Mouse (Mus musculus): ENCODE results near the gene Gpr132. TPM values are rescaled to one million over a fixed set of nuclear protein-coding genes. Genes with fewer than 3 reads are reported as not detected.

The Gpr132 gene
- polyA plus RNA-seq, 1 experiment from 2014 or later: 0.22 TPM

DNA sequence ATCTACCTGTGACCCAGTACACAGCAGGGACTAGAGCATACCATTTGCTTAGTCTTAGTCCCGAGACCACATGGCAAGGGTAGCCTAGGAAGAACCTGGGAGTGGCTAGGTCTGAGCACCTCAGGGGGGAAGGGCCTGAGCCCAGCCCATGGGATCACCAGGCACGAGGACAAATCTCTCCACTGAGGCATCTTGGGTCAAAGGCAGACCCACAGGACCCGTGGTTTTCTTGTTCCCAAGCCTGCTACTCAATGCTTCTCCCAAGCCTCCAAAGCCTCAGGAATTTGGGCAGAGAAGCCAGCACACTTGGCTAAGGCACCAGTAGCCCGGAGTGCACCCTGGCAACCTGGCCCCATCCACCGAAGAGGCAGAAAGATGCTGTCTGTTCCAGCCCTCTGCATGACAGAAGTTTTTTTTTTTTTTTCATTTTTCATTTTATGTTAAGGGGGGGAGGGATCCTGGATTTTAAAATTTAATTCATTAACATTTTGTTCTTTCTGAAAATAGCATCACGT is 13.3 kb upstream of the Gpr132 start:
- Histone ChIP-seq H3K9me3 (replicated peaks; ENCODE audit: control insufficient read depth, low read length) (no peaks in the 10 kb centered on the region), H3K27ac (ENCODE audit: low read length) (no peak overlapping the region), H3K27me3 (ENCODE audit: control insufficient read depth, insufficient read depth, low read length) (peaks cover 24% of the 10 kb centered on the region), H3K9ac (ENCODE audit: low read length) (no peak overlapping the region), H3K4me3 (replicated peaks; ENCODE audit: low read length) (no peak overlapping the region), H3K4me1 (ENCODE audit: control insufficient read depth, insufficient read depth, low read length) (peaks cover 21% of the 10 kb centered on the region), H3K4me2 (ENCODE audit: low read depth, low read length) (no peak overlapping the region), H3K36me3 (ENCODE audit: control insufficient read depth, insufficient read depth, low read length) (no peaks in the 10 kb centered on the region)
- 57% methylated on average over 6 of the region's 6 CpGs for WGBS
- ATAC-seq (ENCODE audit: insufficient read depth, low FRiP score): no peak

DNA sequence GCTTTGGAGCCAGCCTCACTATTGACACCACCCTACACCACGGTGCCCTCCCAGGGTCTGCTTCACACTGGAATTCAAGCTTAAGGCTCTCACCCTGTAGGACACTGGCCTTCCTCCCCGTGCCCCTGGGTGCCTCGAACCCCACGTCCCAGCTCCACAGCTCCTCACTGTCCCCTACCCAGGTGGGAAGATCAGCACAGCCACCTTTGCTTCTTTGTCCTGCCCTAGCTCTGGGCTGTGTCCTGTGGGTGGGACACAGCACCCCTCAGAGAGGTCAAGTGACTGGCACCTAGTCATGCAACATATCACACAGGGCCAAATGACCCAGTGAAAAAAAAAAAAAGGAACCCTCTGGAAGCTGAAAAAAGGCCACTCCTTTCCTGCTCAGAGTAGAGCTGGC is 12.6 kb upstream of the Gpr132 start:
- H3K4me2 ChIP-seq (ENCODE audit: low read depth, low read length): no peak overlapping the region
- 78% methylated on average over 4 of the region's 4 CpGs for WGBS

DNA sequence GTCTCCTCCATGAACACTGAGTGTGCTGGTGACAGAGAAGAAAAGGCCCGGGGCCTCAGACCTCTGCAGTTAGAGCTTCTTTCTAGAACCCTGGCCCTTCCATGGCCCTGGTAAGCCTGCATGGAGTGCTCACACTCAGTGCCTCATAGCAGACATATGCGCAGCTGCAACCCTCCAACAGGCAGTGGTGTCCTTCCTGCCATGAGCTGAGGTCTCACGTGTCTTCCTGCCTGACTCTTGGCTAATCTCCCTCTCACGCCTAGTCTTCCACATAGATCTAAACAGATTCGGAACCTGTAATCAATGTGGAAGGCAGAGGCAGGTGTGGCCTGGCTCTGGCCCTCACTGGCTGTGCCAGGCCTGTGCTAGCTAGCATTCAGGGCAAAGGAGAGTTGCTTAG is 11.7 kb upstream of the Gpr132 start:
- no peak overlapping the region for H3K4me3 ChIP-seq (replicated peaks; ENCODE audit: low read length)
- peaks cover 27% of the 10 kb centered on the region for H3K4me1 ChIP-seq (ENCODE audit: control insufficient read depth, insufficient read depth, low read length)
- peaks cover 40% of the 10 kb centered on the region for H3K27me3 ChIP-seq (ENCODE audit: control insufficient read depth, insufficient read depth, low read length)
- no peak overlapping the region for H3K4me2 ChIP-seq (ENCODE audit: low read depth, low read length)
- no peaks in the 10 kb centered on the region for H3K36me3 ChIP-seq (ENCODE audit: control insufficient read depth, insufficient read depth, low read length)
- H3K27ac ChIP-seq (ENCODE audit: low read length): no peak overlapping the region
- no peak overlapping the region for H3K9ac ChIP-seq (ENCODE audit: low read length)
- ATAC-seq (ENCODE audit: insufficient read depth, low FRiP score): no peak
- WGBS: 69% methylated on average over 5 of the region's 5 CpGs
- no peaks in the 10 kb centered on the region for H3K9me3 ChIP-seq (replicated peaks; ENCODE audit: control insufficient read depth, low read length)

More for the DNA sequence above, 12.6 kb upstream of the Gpr132 start:
- Histone ChIP-seq H3K4me1 (ENCODE audit: control insufficient read depth, insufficient read depth, low read length) (peaks cover 27% of the 10 kb centered on the region), H3K4me3 (replicated peaks; ENCODE audit: low read length) (no peak overlapping the region), H3K27me3 (ENCODE audit: control insufficient read depth, insufficient read depth, low read length) (peaks cover 31% of the 10 kb centered on the region), H3K9me3 (replicated peaks; ENCODE audit: control insufficient read depth, low read length) (no peaks in the 10 kb centered on the region), H3K36me3 (ENCODE audit: control insufficient read depth, insufficient read depth, low read length) (no peaks in the 10 kb centered on the region), H3K9ac (ENCODE audit: low read length) (peak overlapping the region; percentile 16; the same call in 1 of the 2 replicates), H3K27ac (ENCODE audit: low read length) (peak overlapping the region; percentile 57; the same call in 1 of the 2 replicates)
- ATAC-seq (ENCODE audit: insufficient read depth, low FRiP score): no peak

DNA sequence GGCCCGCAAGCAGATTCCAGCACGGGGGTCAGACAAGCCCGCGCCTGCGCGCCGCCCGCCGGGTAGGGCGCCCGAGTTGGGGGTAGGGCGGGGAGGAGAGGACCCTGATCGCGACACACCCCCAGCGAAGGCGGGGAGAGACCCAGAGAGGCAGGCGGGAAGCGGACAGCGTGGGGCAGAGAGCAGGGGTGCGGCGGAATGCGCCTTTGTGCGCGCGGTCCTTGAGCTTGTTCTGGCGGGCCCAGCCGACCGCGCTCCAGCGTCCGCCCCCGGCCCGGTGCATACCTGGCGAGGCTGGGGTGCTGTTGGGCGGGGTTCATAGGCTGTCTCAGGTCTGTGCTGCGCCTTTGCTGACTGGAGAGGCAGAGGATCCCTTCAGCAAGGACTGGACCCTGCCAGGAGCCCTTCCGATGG is 9.6 kb upstream of the Gpr132 start:
- peak overlapping the region; percentile 86 for H3K4me2 ChIP-seq (ENCODE audit: low read depth, low read length)
- H3K4me3 ChIP-seq (replicated peaks; ENCODE audit: low read length): peak overlapping the region; percentile 45
- H3K9ac ChIP-seq (ENCODE audit: low read length): peak overlapping the region; percentile 63
- H3K4me1 ChIP-seq (ENCODE audit: control insufficient read depth, insufficient read depth, low read length): peaks cover 38% of the 10 kb centered on the region
- peak; percentile 71; the same call in 1 of the 2 replicates for ATAC-seq (ENCODE audit: insufficient read depth, low FRiP score)
- H3K36me3 ChIP-seq (ENCODE audit: control insufficient read depth, insufficient read depth, low read length): no peaks in the 10 kb centered on the region
- peak overlapping the region; percentile 73 for H3K27ac ChIP-seq (ENCODE audit: low read length)
- H3K9me3 ChIP-seq (replicated peaks; ENCODE audit: control insufficient read depth, low read length): no peaks in the 10 kb centered on the region
- H3K27me3 ChIP-seq (ENCODE audit: control insufficient read depth, insufficient read depth, low read length): peaks cover 57% of the 10 kb centered on the region
- WGBS: 1% methylated on average over 37 of the region's 37 CpGs

DNA sequence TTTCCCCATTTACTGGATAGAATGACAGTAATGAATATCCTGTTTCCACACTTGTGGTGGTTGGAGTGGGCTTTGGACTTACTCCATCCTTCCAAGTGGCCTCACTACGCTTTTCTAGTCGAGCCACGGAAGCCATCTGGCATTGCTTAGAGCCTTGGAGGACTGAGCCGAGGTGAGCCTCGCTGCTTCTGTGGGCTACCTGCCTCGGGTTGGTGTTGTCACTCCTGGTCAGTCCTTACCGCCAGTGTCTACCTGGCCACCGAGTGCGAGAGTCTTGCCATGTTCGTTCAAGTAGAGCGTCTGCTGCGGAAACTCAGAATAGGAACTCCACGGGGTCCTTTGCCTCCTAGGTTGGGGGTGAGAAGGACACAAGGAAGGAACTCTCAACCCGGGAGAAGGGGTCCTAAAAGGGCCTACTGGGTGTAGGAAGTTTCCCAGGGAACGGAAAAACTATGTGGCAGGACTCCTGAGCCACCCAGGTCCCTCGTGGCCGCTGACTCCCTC is 9.1 kb upstream of the Gpr132 start:
- peaks cover 57% of the 10 kb centered on the region for H3K27me3 ChIP-seq (ENCODE audit: control insufficient read depth, insufficient read depth, low read length)
- peak overlapping the region; percentile 86 for H3K4me2 ChIP-seq (ENCODE audit: low read depth, low read length)
- H3K27ac ChIP-seq (ENCODE audit: low read length): peak overlapping the region; percentile 2; the same call in 1 of the 2 replicates
- no peaks in the 10 kb centered on the region for H3K9me3 ChIP-seq (replicated peaks; ENCODE audit: control insufficient read depth, low read length)
- WGBS: 4% methylated on average over 17 of the region's 17 CpGs
- H3K4me1 ChIP-seq (ENCODE audit: control insufficient read depth, insufficient read depth, low read length): peaks cover 38% of the 10 kb centered on the region
- no peak for ATAC-seq (ENCODE audit: insufficient read depth, low FRiP score)
- H3K4me3 ChIP-seq (replicated peaks; ENCODE audit: low read length): peak overlapping the region; percentile 45
- no peaks in the 10 kb centered on the region for H3K36me3 ChIP-seq (ENCODE audit: control insufficient read depth, insufficient read depth, low read length)
- peak overlapping the region; percentile 63 for H3K9ac ChIP-seq (ENCODE audit: low read length)

DNA sequence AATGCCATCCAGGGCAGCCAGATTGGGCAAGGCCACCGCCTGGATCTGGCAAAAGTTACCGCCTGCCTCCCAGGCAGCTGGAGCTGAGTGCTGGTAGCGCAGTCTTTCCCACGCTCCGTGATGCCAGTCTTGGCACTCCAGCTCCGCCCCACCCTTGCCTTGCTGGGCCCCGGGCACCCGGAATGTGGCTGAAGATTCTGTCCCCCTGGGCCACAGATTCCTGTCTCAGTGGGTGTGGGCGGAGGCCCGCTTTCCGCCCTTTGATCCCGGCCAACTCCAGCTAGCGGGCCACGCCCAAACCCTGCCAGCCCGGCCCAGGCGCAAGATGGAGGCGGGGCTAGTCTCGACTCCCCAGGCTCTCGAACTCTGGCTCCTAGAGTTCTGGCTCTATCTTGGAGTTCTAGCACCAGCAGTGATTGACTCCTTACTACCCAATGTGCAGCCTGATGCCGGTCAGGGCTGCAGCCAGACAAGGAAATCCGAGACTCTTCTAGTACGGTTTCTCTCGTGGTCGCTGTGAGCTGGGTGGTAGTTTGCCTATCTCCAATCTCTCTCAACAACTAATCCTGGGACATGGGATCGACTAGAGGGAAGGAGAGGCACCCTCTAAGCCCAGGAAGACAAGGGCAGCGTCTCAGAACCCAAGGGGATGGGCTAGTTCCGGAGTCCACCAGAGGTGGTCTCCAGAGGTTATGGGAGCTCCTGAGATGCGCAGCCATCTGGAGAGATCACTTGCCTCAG is 8.5 kb upstream of the Gpr132 start:
- H3K9me3 ChIP-seq (replicated peaks; ENCODE audit: control insufficient read depth, low read length): no peaks in the 10 kb centered on the region
- H3K4me3 ChIP-seq (replicated peaks; ENCODE audit: low read length): peak overlapping the region; percentile 20
- peak overlapping the region; percentile 27 for H3K9ac ChIP-seq (ENCODE audit: low read length)
- H3K36me3 ChIP-seq (ENCODE audit: control insufficient read depth, insufficient read depth, low read length): no peaks in the 10 kb centered on the region
- H3K27ac ChIP-seq (ENCODE audit: low read length): peak overlapping the region; percentile 15; the same call in 1 of the 2 replicates
- ATAC-seq (ENCODE audit: insufficient read depth, low FRiP score): peak; percentile 21; the same call in 1 of the 2 replicates
- H3K4me1 ChIP-seq (ENCODE audit: control insufficient read depth, insufficient read depth, low read length): peaks cover 38% of the 10 kb centered on the region
- peak overlapping the region; percentile 86 for H3K4me2 ChIP-seq (ENCODE audit: low read depth, low read length)
- WGBS: 6% methylated on average over 28 of the region's 28 CpGs
- H3K27me3 ChIP-seq (ENCODE audit: control insufficient read depth, insufficient read depth, low read length): peaks cover 57% of the 10 kb centered on the region

DNA sequence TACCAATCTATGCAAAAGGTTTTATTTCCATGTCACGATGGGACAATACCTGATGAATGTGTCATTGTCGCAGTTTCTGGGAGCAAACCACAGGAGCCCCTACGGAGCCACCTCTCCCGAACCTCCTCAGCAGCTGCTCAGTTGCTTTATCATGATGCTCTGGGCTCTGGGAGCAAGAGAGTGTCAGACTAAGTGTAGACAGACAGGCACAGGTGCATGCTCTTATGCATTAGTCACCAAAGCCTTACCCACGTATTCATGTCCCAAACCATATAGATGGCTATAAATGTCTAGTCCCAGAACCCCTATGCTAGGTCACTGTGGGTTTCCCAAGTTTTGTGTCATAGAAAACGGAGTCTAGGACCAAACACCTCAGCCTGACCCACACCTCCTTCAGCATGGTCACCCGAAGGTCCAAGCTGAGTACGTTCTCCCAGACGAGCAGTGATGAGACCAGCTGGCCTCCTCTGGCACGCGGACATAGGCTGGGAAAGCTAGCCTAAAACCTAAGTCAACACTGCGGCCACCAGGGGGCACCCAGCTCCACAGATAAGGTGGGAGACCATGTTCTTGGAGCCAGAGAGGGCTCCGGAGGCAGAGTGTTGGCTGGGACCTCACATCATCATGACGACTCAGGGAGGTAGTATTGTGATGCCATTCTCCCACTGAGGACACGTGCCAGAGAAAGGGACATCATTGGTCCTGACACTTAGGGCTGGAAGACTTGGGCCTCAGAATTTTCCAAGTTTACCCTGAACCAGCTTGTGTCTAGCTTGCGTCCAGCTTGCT is 7.4 kb upstream of the Gpr132 start:
- peak overlapping the region; percentile 15; the same call in 1 of the 2 replicates for H3K27ac ChIP-seq (ENCODE audit: low read length)
- no peak overlapping the region for H3K9ac ChIP-seq (ENCODE audit: low read length)
- H3K27me3 ChIP-seq (ENCODE audit: control insufficient read depth, insufficient read depth, low read length): peaks cover 57% of the 10 kb centered on the region
- WGBS: 23% methylated on average over 16 of the region's 16 CpGs
- no peak overlapping the region for H3K4me2 ChIP-seq (ENCODE audit: low read depth, low read length)
- no peak overlapping the region for H3K4me3 ChIP-seq (replicated peaks; ENCODE audit: low read length)
- no peaks in the 10 kb centered on the region for H3K9me3 ChIP-seq (replicated peaks; ENCODE audit: control insufficient read depth, low read length)
- no peaks in the 10 kb centered on the region for H3K36me3 ChIP-seq (ENCODE audit: control insufficient read depth, insufficient read depth, low read length)
- peak; percentile 48 for ATAC-seq (ENCODE audit: insufficient read depth, low FRiP score)
- peaks cover 42% of the 10 kb centered on the region for H3K4me1 ChIP-seq (ENCODE audit: control insufficient read depth, insufficient read depth, low read length)

DNA sequence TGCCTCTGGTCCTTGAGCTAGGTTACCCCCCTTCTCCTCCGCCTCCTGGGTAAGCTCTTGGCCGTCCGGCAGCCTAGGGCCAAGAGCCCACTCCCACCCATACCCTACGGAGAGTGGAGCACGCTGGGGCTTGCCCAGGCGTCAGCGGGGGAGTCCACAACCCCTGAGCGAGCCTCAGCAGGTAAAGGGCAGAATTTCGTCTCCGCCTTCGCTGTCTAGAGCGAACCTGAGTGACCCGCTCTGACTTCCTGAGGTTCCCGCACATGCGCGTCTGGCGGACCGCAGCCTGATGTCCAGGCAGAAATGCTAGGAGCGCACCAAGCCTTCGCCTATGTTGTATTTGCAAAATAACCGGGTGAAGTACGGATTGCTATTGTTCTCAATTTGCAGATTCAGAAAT is 6.2 kb upstream of the Gpr132 start:
- Histone ChIP-seq H3K9ac (ENCODE audit: low read length) (peak overlapping the region; percentile 60; the same call in 1 of the 2 replicates), H3K36me3 (ENCODE audit: control insufficient read depth, insufficient read depth, low read length) (no peaks in the 10 kb centered on the region)

More for the DNA sequence above, 6.2 kb upstream of the Gpr132 start:
- Histone ChIP-seq H3K9me3 (replicated peaks; ENCODE audit: control insufficient read depth, low read length) (no peaks in the 10 kb centered on the region), H3K4me3 (replicated peaks; ENCODE audit: low read length) (peak overlapping the region; percentile 28), H3K4me1 (ENCODE audit: control insufficient read depth, insufficient read depth, low read length) (peaks cover 50% of the 10 kb centered on the region), H3K4me2 (ENCODE audit: low read depth, low read length) (peak overlapping the region; percentile 50), H3K27me3 (ENCODE audit: control insufficient read depth, insufficient read depth, low read length) (peaks cover 57% of the 10 kb centered on the region), H3K27ac (ENCODE audit: low read length) (peak overlapping the region; percentile 35)
- ATAC-seq (ENCODE audit: insufficient read depth, low FRiP score): no peak
- WGBS: 12% methylated on average over 22 of the region's 22 CpGs

Measured in stomach, embryonic 16.5 days (tissue).